Mouse (Mus musculus): ENCODE measurements around the gene Tmprss3. TPM values are rescaled to one million over a fixed set of nuclear protein-coding genes. Genes with fewer than 3 reads are reported as not detected.

Tmprss3 gene
- total RNA-seq, 1 experiment from 2014 or later: not detected

DNA sequence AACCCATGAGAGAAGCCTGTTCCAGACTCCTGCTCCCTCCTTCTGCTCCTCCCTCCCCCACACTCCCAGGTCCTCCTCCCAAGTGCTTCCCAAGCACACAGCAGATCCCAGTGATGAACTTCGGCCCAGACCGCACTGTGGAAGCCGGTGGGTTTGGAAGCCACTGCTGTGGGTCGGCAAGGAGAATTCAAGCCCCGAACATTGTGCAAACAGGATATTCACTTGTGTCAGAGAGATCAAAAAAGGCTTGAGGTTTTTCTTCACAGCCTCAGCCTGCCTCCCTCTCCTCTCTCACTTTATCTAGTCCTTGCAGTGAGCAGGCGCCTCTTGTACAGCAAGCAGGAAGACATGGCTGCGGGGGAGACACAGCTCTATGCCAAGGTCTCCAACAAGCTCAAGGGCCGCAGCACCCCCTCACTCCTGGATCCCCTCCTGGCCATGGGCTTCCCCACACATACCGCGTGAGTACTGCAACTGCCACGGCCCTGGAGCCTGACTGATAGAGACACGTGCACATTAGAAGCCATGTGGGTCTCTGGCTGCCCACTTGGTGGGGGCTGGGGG is 9.1 kb upstream of the Tmprss3 start, which contains the start of gene Ubash3a:
Gene Ubash3a (plus strand): TSS at position 103 of the 564 bp plus-strand sequence.
- ATAC-seq (replicated peaks; ENCODE audit: insufficient number of reproducible peaks, low FRiP score, low TSS enrichment, poor library complexity, severe bottlenecking): 0 out of 2 replicates have a peak, but pooled peaks have one; percentile 46

- 0 out of 2 replicates have a peak, but pooled peaks have one; percentile 4 for ATAC-seq (replicated peaks; ENCODE audit: insufficient number of reproducible peaks, low FRiP score, low TSS enrichment, poor library complexity, severe bottlenecking)
Measured at GRCm38 (mm10) chr17:31196283-31196682, 2.5 kb downstream of the Tmprss3 start.

DNA sequence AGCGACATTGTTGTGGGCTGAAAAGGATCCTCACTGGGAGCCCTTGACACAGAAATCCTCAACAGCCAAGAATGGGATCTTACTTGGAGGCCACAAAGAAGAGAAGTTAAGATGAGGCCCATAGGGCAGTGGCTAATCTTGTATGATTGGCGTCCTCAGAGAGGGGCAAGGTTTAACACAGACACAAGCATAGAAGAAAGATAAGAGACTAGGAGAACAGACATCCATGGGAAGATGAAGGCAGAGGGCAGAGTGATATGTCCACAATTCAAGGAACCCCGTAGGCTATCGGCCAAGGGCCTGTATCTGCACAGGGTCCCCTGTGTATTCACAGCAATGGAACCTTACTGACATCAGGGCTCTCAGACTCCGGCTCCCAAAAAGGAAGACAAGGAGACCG is 3.6 kb downstream of the Tmprss3 start:
- no peak for ATAC-seq (replicated peaks; ENCODE audit: insufficient number of reproducible peaks, low FRiP score, low TSS enrichment, poor library complexity, severe bottlenecking)

DNA sequence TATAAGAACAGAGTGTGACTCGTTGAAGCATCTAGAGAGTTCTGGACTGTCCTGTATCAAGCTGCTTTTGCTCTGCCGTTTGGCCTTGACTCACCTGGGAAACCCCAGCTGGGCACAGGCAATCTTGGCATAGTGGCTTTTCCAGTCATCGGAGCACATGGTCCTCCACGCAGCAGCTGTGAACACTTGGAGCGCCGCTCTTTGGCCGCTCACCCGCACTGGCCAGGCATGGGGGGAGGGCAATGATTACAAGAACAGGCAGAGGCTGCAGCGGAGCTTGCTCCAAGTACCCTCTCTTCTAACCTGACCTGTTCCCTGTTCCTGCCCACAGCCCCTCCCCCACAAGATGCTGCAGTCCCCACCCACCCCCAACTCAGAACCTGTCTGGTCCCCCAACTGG is 5.4 kb downstream of the Tmprss3 start:
- no peak for ATAC-seq (replicated peaks; ENCODE audit: insufficient number of reproducible peaks, low FRiP score, low TSS enrichment, poor library complexity, severe bottlenecking)

- ATAC-seq (replicated peaks; ENCODE audit: insufficient number of reproducible peaks, low FRiP score, low TSS enrichment, poor library complexity, severe bottlenecking): no peak
Measured at GRCm38 (mm10) chr17:31192663-31193062, 6.1 kb downstream of the Tmprss3 start.

- ATAC-seq (replicated peaks; ENCODE audit: insufficient number of reproducible peaks, low FRiP score, low TSS enrichment, poor library complexity, severe bottlenecking): no peak
Measured at GRCm38 (mm10) chr17:31191825-31192224, 7.0 kb downstream of the Tmprss3 start.

GRCm38 (mm10) chr17:31187370-31187769 is 11.4 kb downstream of the Tmprss3 start:
- ATAC-seq (replicated peaks; ENCODE audit: insufficient number of reproducible peaks, low FRiP score, low TSS enrichment, poor library complexity, severe bottlenecking): peak; percentile 66; the same call in 1 of the 2 replicates

- no peak for ATAC-seq (replicated peaks; ENCODE audit: insufficient number of reproducible peaks, low FRiP score, low TSS enrichment, poor library complexity, severe bottlenecking)
Measured at GRCm38 (mm10) chr17:31184269-31184990, 14.3 kb downstream of the Tmprss3 start.

GRCm38 (mm10) chr17:31183180-31183974 is 15.4 kb downstream of the Tmprss3 start:
- ATAC-seq (replicated peaks; ENCODE audit: insufficient number of reproducible peaks, low FRiP score, low TSS enrichment, poor library complexity, severe bottlenecking): no peak

DNA sequence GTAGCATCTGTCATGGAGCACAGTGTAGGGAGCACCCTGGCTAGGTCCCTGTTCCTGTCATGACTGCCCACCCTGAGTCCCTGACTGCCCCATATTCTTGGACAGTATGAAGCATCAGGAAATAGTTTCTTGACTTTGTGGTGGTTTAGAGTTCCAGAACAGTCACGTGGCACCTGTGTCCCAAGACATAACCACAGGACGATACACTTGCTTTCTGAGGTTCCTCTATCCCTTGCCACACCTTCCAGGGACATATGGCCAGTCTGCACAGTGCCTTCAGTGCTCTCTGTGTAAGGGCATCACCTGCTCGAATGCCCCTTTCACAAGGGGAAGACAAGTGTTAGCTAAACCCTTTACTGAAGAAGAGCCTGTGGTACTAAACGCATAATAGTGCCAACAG is 17.3 kb downstream of the Tmprss3 start:
- 0 out of 2 replicates have a peak, but pooled peaks have one; percentile 25 for ATAC-seq (replicated peaks; ENCODE audit: insufficient number of reproducible peaks, low FRiP score, low TSS enrichment, poor library complexity, severe bottlenecking)

DNA sequence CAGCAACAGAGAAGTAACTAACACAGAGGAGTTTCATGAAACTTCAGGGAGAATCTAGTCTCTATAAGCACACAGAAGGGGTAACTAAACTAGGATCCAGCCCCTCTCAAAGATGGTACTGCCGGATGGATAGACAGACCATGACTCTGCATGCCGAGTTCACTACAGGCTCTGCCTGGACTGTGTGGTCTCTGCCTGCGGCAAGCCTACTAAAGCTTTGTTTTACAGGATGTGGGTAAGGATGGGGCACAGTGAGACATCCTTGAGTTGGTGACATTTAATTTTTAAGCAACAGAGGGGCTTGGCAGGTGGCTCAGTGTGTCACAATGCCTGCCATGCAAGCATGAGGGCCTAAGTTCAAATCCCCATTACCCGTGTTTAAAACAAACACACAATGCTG is 22.5 kb downstream of the Tmprss3 start:
- no peak for ATAC-seq (replicated peaks; ENCODE audit: insufficient number of reproducible peaks, low FRiP score, low TSS enrichment, poor library complexity, severe bottlenecking)

GRCm38 (mm10) chr17:31169796-31170195 is 29.0 kb downstream of the Tmprss3 start:
- no peak for ATAC-seq (replicated peaks; ENCODE audit: insufficient number of reproducible peaks, low FRiP score, low TSS enrichment, poor library complexity, severe bottlenecking)

DNA sequence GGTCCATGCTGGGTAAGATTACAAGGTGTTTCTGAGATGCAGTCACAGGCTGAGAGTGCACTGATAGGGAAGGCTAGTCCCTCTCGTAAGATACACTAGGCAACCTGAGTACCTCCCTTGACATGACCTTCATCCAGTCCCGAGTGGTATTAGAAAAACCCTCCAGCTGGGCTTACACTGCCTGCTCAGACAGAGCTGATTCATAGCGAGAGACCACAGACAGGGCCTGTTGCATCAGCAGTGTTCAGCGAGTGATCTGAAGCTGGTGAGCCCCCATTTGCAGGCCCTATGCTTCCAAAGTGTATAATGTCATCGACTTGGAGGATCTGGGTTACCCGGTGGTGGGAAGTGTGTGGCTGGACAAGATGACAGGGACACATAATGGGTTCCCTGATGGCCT is 33.6 kb downstream of the Tmprss3 start, which contains the start of gene Tff1:
Gene Tff1 (minus strand): TSS at position 151 of the 400 bp plus-strand sequence.
- no peak for ATAC-seq (replicated peaks; ENCODE audit: insufficient number of reproducible peaks, low FRiP score, low TSS enrichment, poor library complexity, severe bottlenecking)

DNA sequence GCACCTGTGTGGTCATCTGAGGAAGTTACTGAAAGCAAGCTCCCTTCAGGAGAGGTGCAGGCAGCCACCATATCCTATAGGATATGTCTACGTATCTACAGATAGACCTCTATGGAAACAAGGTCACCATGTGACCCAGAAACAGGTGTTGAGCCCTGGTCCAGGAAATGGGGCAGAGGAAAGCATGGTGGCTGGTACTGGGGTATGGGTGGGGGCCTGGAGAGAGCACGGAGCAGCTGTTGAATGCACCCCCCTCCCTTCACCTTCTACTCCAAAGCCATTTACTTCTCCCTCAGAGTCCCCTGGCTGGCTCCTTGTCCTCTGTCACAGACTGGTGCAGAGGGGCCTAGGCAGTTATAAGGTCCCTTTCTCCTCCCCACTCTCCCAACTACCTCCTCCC is 35.0 kb downstream of the Tmprss3 start:
- no peak for ATAC-seq (replicated peaks; ENCODE audit: insufficient number of reproducible peaks, low FRiP score, low TSS enrichment, poor library complexity, severe bottlenecking)

DNA sequence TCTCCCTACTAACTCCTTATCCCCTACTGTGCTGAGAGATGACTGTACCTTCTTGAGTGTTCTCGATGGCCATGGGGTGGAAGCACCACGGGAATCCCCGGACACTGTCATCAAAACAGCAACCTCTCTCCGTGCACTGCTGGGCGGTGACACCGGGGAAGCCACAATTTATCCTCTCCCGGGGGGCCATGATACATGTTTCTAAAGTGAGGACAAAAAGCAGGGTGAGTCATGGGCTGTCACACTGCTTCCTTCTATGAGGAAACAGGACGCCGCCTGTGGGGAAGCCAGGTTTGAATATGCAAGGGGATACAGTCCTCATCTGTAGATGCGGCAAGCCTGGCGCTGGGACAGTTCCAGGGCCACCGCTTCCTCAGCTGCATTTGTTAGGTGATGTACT is 36.2 kb downstream of the Tmprss3 start:
- ATAC-seq (replicated peaks; ENCODE audit: insufficient number of reproducible peaks, low FRiP score, low TSS enrichment, poor library complexity, severe bottlenecking): no peak

DNA sequence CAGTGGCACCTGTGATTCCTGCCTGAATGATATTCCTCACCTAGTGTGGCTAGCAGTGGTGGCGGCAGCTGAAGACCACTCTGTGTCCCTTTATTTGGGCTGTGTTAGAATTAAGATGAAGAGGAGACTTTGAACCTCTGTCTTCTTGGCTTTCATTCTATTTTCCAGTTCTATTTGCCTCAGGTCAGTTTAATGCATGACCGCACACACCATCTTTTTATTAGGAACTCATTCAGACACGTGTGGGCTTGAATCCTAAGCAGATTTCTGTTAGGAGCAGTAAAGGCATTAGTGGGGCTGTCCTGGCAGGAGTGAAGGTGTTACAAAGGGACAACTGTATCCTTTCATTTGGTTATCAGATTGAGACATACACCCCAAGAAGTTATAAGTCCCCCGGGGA is 38.5 kb downstream of the Tmprss3 start:
- no peak for ATAC-seq (replicated peaks; ENCODE audit: insufficient number of reproducible peaks, low FRiP score, low TSS enrichment, poor library complexity, severe bottlenecking)

DNA sequence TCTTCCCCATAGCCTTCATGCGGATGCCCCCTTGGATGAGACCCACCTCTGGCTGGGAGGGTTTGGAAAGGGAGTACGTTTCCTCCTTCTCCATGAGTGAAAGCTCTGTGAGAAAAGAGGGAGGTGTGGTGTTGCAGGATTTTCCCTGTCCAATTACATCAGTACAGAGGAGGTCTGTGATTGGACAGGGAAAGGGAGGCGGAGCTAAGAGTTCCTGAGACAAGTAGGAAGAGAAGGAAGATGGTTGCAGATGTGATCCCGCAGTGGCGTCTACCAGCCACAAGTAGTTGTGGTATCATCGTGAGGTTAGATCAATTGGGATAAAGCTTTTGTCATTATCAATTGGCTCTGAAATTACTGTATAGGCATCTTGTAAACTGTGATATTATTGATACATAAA is 40.9 kb downstream of the Tmprss3 start:
- no peak for ATAC-seq (replicated peaks; ENCODE audit: insufficient number of reproducible peaks, low FRiP score, low TSS enrichment, poor library complexity, severe bottlenecking)

- ATAC-seq (replicated peaks; ENCODE audit: insufficient number of reproducible peaks, low FRiP score, low TSS enrichment, poor library complexity, severe bottlenecking): no peak
Measured at GRCm38 (mm10) chr17:31153785-31154184, 45.0 kb downstream of the Tmprss3 start.

GRCm38 (mm10) chr17:31152966-31153499 is 45.7 kb downstream of the Tmprss3 start:
- no peak for ATAC-seq (replicated peaks; ENCODE audit: insufficient number of reproducible peaks, low FRiP score, low TSS enrichment, poor library complexity, severe bottlenecking)

All from monocyte, adult 5-6 weeks (primary cell).